Mouse (Mus musculus) kidney, adult 11 months (tissue): ENCODE measurements at regions not wholly inside any gene's neighbourhood (a gene's known extent, or its start where the extent isn't known, plus 50 kb on each side); places are given as distances from the start of the nearest gene placed in this dataset.

ENCODE experiments used
- DNase-seq: peaks from one replicate; pipeline ENCODE4 v3.0.0; 2022

DNA sequence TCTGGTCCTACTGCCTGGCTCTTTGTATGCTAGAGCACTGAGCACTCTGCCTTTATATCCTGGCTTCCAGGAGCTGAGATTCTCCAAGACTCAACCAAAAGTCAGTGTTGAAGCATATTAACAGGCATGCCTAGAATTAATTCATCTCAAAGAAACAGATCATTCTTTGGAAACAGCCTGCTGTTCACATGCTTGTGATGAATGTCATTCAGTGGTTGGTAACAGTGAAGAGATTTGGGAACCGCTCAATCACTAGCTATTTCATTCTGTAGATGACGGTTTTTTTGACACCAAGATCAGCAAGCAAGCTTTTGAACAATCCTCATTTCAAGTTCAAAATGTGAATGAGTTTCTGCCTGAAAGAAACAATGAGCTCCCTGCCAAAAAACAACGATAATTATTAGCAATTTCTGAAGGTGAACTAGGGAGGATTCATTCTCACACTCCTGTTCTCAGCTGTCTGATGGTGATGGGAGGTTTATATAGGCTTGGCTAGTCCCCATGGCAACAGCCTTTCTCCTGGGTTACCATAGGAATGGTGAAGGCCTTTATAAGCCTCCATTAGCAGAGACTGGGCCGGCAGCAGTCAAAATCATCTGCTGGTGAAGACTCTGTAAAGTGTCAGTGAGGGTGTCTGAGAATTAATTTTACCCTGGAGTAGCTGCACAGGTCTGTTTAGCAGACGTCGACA, 272.6 kb upstream of the Nr4a3 start:
- no peak for DNase-seq

DNA sequence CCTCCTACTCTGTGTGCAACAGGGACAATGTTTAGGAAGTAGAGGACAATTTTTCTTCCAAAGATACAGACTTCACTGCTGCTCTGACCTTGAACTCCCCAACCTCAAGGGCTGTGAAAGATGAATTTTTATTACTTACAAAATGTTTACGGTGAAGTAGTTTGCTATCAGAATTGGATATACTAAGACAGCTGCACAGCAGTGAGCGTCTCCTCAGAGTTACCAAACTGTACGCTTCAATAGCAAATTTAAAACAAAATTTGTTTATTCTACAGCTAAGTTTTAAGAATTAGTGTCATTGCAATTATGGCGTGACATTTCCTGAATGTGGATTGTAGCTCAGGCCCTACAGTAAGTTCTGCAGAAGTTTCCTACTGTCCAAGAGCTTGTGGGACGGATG, 270.3 kb upstream of the Nr4a3 start:
- no peak for DNase-seq

DNA sequence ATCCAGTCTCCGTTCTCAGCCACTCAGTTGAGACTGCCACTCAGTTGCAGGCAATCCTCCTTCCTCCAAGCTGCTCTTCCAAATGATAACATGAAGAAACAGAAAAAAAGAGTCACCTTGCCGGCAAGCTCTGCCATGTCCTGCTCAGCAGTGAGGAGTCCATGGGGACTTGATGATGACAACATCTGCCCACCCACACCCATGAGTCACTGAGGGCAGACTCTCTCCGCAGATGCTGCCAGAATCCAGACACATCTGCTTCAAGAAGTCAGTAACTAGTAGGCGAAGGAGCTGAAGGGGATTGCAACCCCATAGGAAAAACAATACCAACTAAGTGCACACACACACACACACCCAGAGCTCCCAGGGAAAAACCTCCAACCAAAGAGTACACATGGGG, 263.9 kb upstream of the Nr4a3 start:
- no peak for DNase-seq

DNA sequence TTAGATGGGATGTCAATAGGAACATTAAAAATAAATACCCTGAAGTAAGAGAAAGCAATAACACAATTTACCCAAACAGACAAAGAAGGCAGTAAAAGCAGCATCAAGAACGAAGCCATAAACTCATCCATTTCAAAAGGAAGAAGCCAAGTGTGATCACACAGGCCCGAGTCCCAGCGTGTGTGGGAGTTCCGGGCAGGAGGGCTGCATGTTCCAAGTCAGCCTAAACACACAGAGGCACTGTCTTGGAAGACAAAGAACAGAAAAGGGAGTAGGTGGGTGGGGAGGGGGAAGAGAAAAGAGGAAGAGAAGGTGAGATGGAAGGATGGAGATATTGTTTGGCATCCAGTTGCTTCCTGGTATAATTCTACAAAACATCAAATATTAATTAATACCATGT, 248.0 kb upstream of the Nr4a3 start:
- DNase-seq = no peak

DNA sequence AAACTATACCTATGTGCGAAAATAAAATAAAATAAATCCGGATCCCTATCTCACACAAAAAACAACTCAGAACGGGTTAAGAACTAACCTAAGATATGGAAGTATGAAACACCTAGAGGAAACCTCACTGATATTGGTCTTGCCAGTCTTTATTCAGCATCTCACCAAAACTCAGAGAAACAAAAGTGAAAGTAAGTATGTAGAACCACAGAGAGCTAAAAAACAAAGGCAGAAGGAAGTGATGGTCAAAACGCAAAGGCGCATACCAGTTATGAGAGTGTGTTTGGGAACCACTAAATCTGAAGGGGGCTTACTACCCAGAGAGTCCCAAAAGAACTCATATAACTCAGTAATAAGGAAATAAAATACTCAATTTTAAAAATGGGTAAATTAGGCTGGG, 245.8 kb upstream of the Nr4a3 start:
- DNase-seq = no peak

DNA sequence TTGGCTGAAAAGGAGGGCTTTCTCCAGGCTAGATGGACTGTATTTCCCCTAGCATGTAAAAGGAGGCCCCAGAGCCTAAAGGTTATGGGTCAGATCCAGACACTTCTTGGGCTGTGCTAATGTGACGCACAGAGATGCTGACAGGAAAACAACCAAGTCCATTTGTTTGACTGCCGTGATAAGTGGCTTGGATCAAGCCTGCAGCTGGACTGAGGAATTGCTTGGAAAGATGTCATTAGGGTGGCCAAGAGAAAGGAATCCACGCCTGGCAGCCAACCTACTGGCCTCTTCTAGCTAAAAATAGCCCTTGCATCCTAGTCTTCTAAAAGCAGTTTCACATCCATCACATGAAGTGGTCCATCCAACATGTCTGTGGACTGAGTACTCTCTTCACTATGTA, 241.8 kb upstream of the Nr4a3 start:
- no peak for DNase-seq

DNA sequence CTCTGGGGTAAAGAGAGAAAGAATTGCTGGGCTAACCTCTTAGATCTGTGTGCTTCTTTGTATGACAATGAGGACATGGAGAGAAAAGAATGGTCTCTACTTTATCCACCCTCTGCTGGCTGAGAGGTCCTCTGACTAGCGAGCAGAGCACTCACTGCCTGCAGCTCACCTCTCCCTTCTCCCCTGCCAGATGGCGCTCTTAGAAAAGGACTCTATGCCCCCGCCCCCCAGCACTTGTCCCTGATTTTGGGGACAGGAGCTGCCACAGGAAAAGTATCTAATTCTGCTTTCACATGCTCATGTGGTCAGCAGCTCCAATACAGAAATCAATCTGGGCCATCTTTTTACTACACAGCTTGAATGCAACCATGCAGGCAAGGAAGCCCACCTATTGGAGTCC, 237.1 kb upstream of the Nr4a3 start:
- no peak for DNase-seq

DNA sequence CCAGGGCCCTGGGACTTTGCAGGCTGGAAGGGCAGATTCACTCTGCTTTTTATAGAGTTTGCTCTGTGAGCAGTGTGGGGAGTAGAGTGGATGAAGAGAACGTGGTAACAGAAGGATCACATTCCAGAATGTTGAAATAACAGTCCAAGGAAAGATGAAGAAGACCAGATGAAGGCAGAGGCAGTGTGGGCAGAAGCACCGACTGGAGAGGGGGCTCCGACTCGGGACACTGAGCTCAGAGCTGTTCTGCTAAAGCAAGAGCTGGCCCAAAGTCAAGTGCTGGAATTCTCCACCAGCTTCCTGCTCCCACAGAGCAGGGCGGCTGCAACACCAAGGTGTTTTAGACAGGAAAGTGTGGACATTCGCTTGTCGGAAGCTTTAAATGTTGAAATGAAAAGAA, 230.9 kb upstream of the Nr4a3 start:
- DNase-seq = no peak

DNA sequence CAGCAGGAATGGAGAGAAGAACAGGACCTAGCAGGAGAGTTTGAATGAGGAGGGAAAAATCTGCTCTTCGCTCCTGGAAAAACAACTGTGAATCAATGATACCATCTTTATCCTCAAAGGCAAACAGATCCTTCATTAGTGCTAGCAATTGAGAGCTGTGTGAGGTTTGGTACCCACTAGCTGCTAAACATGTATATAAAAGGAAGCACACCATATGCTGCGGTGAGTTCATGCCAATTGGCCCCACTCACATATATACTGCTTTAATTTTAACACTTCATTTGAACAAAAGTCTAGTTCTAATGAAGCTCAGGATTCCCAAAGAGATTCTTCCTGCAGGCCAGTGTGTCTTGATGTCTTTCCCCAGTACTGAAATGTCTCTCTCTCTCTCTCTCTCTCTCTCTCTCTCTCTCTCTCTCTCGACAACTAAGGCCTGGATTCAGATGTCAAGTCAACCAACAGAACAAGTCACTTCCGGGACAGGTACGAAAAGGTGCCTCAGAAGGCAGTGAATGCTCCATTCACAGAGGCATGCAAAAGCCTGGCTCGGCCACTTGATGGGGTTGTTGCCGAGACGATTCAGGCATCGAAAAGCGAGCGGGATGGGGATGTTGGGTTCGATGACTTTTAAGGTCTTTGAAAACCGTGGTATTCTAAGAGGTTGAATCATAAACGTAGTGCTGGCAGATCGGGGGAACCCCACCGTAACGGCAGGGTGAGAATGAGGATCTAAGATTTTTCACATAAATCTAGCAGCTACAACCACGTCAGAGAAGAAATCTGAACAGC, 226.4 kb upstream of the Nr4a3 start:
- no peak for DNase-seq

DNA sequence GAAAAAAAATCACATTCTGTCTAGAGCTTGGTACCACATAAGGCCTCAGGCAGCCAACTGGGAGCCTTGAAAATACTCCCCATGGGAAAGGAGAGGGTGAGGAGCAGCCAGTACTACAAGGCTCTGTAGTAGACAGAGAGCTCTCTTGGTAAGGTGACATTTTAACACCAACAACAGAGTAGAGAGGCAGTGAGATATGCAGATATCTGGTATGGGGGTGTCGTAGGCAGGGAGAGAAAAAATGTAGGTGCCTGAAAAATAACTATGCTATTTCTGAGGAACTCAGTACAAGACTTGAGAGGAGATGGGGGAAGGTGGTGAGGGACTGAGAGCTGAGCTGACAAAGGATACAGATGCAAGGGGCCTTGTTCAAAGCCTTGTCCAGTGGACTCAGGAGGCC, 224.4 kb upstream of the Nr4a3 start:
- no peak for DNase-seq

DNA sequence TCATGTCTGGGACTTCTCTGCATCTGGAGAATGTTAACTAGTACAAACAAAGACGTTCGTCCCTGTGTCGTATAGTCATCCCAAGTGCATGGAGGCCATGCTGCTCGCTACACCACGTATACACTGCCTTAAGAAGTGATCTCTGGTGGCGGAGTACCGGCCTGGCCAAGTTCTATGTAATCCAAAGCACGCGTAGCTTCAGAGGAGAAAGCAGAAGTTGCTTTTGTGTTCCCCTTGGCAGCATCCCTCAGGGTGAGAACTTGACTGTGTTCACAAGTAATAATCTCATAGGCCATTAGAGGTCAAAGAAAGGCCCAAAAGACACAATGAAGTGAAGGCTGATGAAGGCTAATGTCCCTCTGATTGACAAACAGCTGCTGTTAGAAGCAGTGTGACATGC, 221.7 kb upstream of the Nr4a3 start:
- no peak for DNase-seq

DNA sequence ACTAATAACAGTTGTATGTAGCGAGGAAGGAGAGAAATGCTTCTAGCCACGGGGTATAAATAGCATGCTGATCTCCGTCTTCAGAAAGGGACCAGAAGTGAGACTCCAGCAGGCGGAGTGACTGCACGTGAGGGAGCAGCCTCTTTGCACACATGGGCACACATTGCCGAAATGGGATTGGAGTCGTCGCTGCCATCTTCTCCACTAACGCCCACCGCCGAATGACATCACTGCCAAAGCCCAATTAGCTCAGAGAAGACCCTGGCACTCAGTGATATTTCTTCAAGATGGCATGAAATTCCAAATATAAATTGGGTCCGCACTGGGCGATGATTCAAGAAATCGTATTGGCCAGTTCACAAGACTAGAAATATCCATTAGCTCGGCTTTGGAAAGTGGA, 220.9 kb upstream of the Nr4a3 start:
- no peak for DNase-seq

DNA sequence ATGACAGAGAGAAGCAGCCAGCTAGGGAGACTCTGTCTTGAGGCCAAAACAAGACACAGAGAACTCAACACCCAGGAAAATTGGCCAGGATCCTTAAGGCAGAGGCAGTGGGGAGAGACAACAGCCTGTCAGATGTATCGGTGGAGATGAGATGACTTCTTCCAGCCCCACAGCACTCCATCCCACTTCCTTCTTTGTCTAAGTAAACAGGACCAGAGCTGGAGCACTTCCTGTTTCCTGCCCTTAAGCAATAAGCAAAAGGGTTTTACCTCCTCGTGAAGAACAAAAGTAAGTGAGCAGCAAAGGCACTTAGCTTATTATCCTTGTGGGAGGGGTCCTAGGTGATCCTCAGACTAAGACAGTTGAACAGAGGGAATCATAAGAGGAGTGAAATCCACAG, 212.0 kb upstream of the Nr4a3 start:
- DNase-seq = no peak

DNA sequence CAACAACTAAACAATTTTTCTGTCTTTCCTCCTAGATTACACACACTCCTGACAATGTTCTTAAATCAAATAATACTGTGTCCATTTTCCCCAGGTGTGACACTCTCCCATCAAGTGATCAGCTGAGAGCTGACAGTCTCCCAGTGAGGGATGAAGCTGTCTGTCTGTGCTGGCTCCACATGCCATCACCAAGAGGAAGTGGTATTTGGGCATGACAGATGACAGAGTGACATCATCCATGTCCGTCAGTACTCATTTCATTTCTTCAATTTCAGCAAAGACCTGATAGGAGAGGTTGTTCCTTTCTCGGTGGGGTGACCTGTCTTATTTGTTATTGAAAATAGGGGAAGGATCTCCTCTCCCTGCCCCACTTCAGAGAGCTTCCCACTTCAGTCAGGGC, 206.5 kb upstream of the Nr4a3 start:
- no peak for DNase-seq

DNA sequence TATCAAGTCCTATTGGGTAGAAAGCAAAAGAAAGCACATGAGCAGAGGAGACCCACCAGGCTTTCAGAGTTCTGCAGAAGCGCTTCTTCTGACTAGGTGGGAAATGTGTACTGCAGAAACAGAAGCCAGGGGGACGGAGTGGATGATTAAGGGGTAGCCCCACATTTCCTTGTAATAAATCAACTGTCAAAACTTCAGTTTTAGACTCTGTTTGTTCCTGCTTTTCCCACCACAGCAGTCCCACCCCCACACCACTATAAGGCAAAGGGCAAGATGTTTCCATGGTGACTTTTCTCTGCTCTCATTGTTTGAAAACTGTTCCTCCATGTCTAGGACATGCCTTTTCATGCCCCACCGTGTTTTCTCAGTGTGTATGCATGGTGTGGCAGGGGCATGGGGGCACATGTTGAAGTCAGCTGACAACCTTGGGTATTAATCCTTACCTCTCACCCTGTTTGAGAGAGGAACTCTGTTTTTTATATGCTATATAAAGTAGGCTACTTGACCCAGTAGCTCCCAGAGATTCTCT, 202.8 kb upstream of the Nr4a3 start:
- DNase-seq = no peak

DNA sequence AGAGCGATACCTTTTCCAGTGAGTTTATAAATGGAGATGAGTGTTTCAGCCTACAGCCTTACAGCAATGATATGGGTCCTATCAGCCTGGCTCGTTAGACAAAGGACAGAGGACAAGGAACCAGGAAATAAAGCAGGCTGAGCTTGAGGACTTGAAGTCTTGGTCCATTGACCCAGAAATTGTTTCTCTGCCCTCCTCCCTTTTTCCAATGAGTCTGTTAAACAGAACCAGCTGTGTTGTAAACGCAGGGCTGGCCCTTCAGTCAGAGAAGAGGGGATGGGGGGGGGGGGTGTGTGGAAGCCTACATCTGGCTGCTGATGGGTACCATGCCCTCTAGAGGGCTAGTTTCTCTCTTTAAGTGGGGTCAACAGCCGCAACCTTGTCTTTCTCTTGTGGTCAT, 199.7 kb upstream of the Nr4a3 start:
- no peak for DNase-seq

DNA sequence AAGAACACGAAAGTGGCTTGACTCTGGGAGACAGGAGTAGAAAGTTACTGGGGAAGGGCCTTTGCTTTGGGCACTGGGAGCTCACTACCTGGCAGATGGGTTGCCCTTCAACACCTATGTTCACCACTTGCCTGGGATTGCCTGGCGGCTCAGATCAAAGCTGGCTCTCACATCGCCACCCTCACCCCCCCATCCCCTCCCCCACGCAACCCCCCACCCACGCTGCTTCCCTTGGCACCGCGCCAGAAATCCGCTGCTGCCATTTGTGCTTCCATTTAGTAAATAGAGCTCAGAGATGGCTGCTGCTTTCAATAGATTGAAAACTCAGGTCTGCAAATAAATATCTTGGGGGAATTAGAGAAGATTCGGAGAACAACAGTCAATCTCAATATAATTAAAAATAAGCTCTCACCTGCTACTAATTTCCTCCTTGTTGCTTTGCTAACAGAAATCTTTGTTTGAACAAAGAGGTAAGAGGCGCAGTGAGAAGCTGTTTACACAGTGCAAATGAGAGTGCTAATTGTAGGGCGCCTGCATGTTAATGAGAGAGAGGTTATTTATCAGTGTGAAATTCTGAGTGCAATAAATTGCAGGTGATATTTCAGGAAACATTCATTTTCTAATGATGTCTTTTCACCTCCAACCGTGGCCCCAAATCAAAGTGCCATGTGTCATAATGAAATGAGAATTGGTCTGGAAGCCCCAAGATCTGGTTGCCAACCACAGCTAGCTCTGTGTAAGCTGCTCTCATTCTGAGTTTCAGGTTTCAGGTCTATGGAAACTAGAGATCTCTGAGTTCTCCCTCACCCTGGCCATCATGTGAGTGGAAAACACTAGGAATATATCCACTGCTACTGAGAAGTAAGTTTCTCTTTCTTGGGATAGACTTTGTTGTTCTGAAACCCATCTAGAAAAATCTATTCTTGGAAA, 198.3 kb upstream of the Nr4a3 start:
- DNase-seq = no peak

DNA sequence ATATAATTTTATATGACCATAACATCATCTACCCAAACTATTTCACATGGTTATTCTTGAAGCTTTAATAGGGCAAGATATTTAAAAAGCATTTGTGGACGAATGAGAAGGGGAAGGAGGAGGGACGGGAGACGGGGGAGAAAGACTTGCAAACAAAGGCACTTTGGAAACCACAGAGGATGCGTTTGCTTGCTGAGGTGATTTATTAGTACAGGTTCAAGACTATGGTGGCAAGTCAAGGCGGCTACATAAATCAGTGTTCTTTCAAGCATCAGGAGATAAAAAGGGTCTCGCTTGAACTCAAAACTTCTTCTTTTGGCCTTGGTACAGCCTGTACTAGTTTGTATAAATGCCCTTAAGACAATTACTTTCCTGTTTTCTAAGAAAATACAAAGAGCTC, 183.8 kb upstream of the Nr4a3 start:
- DNase-seq = no peak

DNA sequence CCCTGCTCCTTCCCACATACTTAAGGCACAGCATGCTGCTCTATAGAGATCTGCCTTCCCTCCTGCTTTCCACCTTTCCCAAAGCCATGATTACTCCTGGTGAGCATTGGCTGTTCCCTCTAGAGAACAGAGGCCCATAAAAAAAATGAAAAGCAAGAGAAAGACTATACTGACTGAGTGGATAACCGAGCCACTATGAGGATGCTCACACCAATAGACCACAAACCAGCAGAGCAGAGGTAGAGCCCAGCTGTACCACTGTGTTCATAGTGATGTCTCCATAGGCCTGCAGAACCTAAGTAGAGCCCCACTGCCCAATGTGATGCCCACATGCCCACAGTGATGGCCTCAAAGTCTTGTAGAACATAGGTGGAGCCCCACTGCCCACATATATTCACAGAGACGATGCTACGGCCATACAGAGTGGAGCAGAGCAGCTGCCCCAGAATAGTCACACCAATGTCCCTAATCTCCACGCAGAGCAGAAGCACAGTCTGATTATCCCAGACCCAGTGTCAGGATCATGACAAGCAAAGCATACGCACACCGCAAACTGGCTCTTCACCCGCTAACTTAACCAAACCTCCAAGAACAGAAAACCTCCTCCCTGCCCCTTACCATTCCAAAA, 174.8 kb upstream of the Nr4a3 start:
- DNase-seq = no peak

DNA sequence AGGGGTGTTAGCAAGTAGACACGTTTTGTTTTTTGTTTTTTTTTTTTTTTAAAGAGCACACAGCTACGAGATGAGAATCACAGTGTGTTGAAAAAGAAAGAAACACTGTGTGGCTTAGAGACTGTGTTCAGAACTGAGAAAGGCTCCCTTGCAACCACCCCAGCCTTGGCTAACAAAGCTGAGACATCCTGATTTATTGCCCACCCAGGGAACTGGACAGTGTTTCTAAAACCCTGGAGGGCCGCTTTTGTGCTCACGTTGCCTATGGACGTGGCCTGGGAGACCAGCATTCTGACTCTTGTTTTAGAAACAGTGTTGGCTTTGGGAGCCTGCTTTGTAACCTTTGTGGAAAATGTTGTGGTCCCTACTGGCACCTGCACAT, 174.3 kb upstream of the Nr4a3 start:
- DNase-seq = no peak

DNA sequence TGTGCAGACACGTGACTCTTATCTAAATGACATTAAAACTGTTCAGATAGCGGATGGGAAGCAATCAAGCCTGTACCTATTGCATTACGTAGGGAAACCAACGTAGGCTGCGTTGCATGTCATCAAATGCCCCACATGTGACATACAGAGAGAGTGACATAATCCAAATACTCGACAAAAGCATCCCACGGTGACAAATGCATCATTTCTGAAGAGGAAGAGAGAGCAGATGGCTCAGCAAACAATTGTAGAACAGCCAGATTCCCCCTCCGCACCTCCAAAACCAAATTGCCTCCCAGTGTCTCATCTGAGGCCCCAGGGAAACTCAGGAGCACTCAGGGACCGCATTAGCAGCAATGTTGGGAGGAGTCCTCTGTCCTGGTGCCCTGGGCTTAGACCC, 163.4 kb upstream of the Nr4a3 start:
- DNase-seq = no peak

DNA sequence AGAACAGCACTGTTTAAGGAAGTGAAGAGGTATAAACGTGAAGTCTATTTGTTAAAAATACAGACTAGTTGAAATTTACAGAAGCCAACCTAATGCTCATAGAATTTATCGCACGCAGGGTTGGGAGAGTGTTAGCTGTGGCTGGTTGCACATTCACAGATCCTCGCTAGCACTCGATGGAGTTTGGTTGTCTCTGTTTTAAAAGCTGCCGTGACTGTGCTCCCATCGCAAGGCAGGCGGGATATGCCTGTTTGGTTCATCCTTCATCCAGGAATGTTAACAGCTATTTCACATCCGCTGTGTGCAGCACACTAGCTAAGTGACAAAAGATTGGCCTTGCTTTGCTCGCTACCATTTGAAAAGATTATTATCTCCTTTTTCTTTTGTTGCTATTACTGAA, 162.9 kb upstream of the Nr4a3 start:
- DNase-seq = no peak

DNA sequence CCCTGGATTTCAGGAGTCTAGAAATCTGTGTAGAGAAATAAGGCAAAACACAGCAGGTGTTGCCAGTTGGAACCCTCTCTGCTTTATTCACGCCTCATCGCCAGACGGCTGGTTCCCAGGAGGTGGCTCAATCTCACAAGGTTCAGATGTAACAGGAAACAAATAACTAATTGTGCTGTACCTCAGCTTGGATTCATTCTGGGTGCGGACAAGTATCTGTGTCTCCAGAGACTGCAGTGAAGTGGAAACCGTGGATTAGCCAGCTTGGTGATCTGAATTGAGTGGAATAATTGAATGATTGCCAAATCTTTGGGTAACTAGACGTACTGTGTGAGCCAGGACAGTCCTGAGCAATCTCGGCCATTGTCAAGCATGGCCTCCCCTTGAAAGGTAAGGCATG, 145.4 kb upstream of the Nr4a3 start:
- DNase-seq = no peak
